Mouse (Mus musculus): ENCODE measurements at regions not wholly inside any gene's neighbourhood (a gene's known extent, or its start where the extent isn't known, plus 50 kb on each side); places are given as distances from the start of the nearest gene placed in this dataset.
A peak's percentile ranks its signal among the peaks of the same experiment; 100 is the strongest.

DNA sequence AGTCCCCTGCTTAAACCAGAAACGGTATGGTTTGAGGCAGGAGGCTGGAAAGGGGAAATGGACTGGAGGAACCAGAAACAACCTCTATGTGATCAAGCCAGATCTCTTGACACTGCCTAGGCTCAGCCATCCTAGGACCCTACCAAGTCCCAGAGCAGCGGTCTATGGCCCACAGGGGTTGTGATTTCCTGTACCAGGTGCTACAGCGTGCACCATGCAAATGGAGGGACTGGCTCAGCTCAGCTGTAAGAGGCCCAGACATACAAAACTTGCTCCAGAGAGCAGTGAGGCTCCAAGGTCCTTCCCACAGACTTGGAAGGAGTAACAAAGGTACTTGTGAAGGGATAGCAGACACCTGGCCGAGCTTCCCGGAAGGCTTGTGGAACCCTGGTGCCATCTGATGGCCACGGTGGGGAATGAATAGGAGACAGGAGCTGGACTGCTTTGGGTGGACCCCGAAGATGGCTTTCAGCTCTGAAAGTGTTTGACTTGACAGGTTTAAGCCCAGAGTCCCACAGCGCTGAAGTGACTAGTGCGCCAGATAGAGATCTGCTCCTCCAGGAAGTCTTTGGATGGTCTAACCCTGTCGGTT lies 1120.5 kb downstream of the Mrps31 start:
- H3K27me3 ChIP-seq (replicated peaks; ENCODE audit: control insufficient read depth, insufficient read depth, low read length): no peaks in the 10 kb centered on the region
- H3K9me3 ChIP-seq (ENCODE audit: control insufficient read depth, low read length): no peaks in the 10 kb centered on the region
- no peak overlapping the region for H3K9ac ChIP-seq (replicated peaks; ENCODE audit: low read depth, low read length)
- WGBS: 50% methylated on average over 10 of the region's 10 CpGs
- H3K4me1 ChIP-seq (replicated peaks; ENCODE audit: control insufficient read depth, insufficient read depth, low read length): no peaks in the 10 kb centered on the region
- no peaks in the 10 kb centered on the region for H3K36me3 ChIP-seq (ENCODE audit: control insufficient read depth, insufficient read depth)
- peak; percentile 64 for ATAC-seq
- H3K27ac ChIP-seq (ENCODE audit: low read length): no peak overlapping the region
- no peak overlapping the region for H3K4me2 ChIP-seq (ENCODE audit: low read length)
- no peak overlapping the region for H3K4me3 ChIP-seq (replicated peaks; ENCODE audit: low read length)

DNA sequence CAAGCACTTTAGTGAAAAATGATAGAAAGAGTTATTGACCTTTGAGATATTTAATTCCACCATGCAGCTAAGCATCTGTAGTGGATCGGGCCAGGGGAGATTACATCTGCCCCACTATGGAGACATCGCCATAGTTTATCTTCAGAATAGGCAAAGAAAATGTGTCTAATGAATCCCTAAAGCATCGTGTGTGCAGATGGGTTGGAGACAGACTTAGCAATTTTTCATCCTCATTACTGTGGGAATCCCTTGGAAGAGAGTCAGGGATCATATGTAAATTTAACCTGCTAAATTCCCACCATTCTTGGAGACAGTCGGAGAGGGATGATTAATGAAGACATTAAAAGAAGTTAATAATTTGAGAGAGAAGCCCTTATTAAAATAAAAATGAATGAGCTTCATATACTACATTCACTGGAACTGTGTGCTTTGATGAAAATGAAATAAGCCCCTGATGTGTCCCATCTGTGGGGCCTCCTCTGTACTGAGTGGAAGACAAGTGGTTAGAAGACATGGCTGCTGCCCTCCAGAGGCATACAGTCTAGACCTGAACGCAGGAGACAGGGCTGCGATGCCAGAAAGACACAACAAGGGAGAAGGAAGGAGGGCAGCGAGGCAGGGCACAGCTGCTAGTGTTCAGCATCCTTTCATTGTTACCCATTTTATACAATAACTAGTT lies 1126.7 kb downstream of the Mrps31 start:
- ATAC-seq: no peak
- H3K4me2 ChIP-seq (ENCODE audit: low read length): no peak overlapping the region
- H3K27ac ChIP-seq (ENCODE audit: low read length): no peak overlapping the region
- no peak overlapping the region for H3K9ac ChIP-seq (replicated peaks; ENCODE audit: low read depth, low read length)
- H3K27me3 ChIP-seq (replicated peaks; ENCODE audit: control insufficient read depth, insufficient read depth, low read length): no peaks in the 10 kb centered on the region
- H3K4me1 ChIP-seq (replicated peaks; ENCODE audit: control insufficient read depth, insufficient read depth, low read length): no peaks in the 10 kb centered on the region
- WGBS: 64% methylated on average over 7 of the region's 7 CpGs
- H3K4me3 ChIP-seq (replicated peaks; ENCODE audit: low read length): no peak overlapping the region
- H3K9me3 ChIP-seq (ENCODE audit: control insufficient read depth, low read length): no peaks in the 10 kb centered on the region
- no peaks in the 10 kb centered on the region for H3K36me3 ChIP-seq (ENCODE audit: control insufficient read depth, insufficient read depth)

DNA sequence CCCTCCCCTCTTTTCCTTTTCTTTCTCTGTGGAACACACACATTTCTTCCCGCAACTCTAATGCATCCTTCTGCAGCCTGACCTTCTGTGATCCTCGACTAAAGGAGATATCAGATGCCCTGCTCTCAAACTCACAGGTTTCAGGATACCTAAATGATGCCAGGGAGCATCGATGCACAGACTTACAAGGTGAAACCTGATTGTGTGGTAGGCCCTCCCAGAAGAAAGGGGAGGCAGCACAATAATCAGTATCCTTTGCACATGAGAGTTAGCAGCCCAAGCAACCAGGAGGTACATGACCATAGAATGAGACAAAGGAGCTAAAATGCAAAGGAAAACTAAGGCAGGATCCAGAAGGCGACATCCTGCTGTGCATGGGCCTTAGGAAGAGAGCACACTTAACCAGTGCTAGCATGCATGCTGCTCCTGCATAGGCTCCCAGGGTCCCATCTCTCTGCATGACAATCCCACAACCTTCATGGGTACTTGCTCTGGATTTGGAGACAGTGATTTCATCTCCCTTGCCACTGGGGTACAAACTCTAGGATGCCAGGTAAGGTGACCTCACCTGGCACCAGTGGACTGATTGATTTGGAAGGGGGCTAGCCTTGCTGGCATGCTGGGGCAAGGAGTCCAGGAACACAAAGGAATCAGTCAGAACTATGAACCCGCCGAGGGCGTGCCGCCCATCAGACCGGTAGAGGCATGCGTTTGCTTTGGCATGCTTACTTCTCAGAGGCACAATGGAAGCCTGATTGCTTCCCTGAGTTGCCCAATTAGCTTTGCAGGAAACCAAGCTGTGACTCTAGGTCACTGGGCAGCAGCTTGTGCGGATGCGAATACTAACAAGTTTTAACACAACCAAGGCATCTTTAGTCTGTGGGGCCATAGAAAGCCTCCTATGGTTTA lies 1142.7 kb downstream of the Mrps31 start:
- Histone ChIP-seq H3K4me1 (replicated peaks; ENCODE audit: control insufficient read depth, insufficient read depth, low read length) (no peaks in the 10 kb centered on the region), H3K9me3 (ENCODE audit: control insufficient read depth, low read length) (no peaks in the 10 kb centered on the region), H3K4me2 (ENCODE audit: low read length) (no peak overlapping the region), H3K36me3 (ENCODE audit: control insufficient read depth, insufficient read depth) (no peaks in the 10 kb centered on the region), H3K4me3 (replicated peaks; ENCODE audit: low read length) (no peak overlapping the region), H3K27ac (ENCODE audit: low read length) (no peak overlapping the region), H3K9ac (replicated peaks; ENCODE audit: low read depth, low read length) (no peak overlapping the region), H3K27me3 (replicated peaks; ENCODE audit: control insufficient read depth, insufficient read depth, low read length) (no peaks in the 10 kb centered on the region)
- no peak for ATAC-seq
- WGBS: 44% methylated on average over 12 of the region's 12 CpGs

DNA sequence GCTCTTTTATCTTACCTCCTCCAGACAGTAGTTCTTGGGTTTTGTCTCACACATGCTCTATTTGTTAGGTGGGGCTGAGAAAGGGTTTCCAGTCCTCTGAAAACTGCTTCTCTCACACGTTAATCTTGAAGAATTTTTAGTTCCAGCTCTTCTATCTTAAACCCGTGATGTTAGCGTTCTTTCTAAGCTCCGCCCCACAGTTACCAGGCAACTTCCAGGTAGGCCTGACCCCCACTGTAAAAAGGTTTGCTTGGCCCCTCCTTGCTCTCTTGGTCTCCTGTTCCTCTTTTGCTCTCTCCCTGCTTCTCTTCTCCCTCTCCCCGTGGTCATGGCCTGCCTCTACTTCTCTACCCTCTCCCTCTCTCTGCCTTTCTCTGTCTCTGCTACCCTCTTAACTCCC lies 1149.7 kb downstream of the Mrps31 start:
- H3K27me3 ChIP-seq (replicated peaks; ENCODE audit: control insufficient read depth, insufficient read depth, low read length): no peaks in the 10 kb centered on the region
- no peak overlapping the region for H3K9ac ChIP-seq (replicated peaks; ENCODE audit: low read depth, low read length)
- ATAC-seq: no peak
- no peaks in the 10 kb centered on the region for H3K36me3 ChIP-seq (ENCODE audit: control insufficient read depth, insufficient read depth)
- 75% methylated on average over 5 of the region's 5 CpGs for WGBS
- H3K4me2 ChIP-seq (ENCODE audit: low read length): no peak overlapping the region
- H3K4me1 ChIP-seq (replicated peaks; ENCODE audit: control insufficient read depth, insufficient read depth, low read length): peaks cover 21% of the 10 kb centered on the region
- no peak overlapping the region for H3K27ac ChIP-seq (ENCODE audit: low read length)
- H3K4me3 ChIP-seq (replicated peaks; ENCODE audit: low read length): no peak overlapping the region
- H3K9me3 ChIP-seq (ENCODE audit: control insufficient read depth, low read length): no peaks in the 10 kb centered on the region

DNA sequence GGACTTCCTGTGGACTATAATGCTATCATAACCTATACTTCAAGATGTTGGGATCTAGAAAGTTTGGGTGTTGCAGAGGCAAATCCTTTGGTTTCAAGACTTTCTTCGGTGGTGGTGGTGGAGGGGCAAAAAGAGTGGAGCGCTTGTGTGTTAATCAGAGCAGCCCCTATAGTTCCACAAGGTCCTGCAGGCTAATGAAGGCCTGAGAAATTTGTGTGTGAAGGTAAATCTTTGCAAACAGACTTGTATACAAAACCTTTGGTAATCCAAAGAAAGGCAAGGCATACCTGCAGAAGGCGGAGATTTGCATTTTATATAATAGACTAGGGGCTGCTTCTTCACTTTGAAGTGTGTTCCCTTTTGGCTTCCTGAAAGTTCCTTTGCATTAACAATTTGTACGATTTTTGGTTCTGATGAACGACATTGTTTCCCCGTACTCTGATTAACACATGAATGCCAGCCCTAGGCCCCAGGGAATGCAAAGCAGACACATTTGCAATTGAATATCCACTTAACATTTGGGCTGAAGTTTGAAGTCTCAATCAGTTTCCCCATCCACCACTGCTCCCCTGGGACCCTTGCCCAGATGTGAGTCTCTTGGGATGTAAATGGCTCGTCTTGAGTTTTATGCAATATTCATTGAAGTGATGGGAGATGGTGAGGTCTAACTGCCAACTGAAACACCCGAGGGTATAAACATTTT lies 1150.7 kb downstream of the Mrps31 start:
- peak overlapping the region; percentile 41 for H3K4me2 ChIP-seq (ENCODE audit: low read length)
- H3K4me3 ChIP-seq (replicated peaks; ENCODE audit: low read length): no peak overlapping the region
- H3K9me3 ChIP-seq (ENCODE audit: control insufficient read depth, low read length): no peaks in the 10 kb centered on the region
- H3K27ac ChIP-seq (ENCODE audit: low read length): peak overlapping the region; percentile 17; the same call in 1 of the 2 replicates
- H3K9ac ChIP-seq (replicated peaks; ENCODE audit: low read depth, low read length): no peak overlapping the region
- no peaks in the 10 kb centered on the region for H3K36me3 ChIP-seq (ENCODE audit: control insufficient read depth, insufficient read depth)
- 5% methylated on average over 8 of the region's 8 CpGs for WGBS
- ATAC-seq: peak; percentile 82
- H3K4me1 ChIP-seq (replicated peaks; ENCODE audit: control insufficient read depth, insufficient read depth, low read length): peaks cover 21% of the 10 kb centered on the region
- no peaks in the 10 kb centered on the region for H3K27me3 ChIP-seq (replicated peaks; ENCODE audit: control insufficient read depth, insufficient read depth, low read length)

DNA sequence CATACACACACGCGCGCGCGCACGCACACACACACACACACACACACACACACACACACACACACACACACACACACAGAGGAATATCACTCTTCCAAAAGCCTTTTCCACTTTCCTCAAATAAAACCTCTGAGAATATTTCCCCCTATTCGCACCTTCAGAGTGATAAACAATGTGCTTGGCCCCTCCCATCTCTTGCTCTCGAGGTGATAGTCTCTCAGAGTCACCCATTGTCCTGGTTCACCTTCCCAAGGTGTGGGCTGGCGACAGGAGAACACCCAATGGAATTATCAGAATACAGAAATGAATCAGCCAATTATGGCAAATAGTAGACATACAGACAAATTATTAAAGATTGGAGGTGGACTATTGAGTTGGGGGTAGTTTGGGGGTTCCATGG lies 1151.3 kb downstream of the Mrps31 start:
- Histone ChIP-seq H3K4me1 (replicated peaks; ENCODE audit: control insufficient read depth, insufficient read depth, low read length) (peaks cover 21% of the 10 kb centered on the region), H3K4me2 (ENCODE audit: low read length) (peak overlapping the region; percentile 41), H3K36me3 (ENCODE audit: control insufficient read depth, insufficient read depth) (no peaks in the 10 kb centered on the region), H3K27ac (ENCODE audit: low read length) (no peak overlapping the region), H3K4me3 (replicated peaks; ENCODE audit: low read length) (no peak overlapping the region), H3K9me3 (ENCODE audit: control insufficient read depth, low read length) (no peaks in the 10 kb centered on the region), H3K27me3 (replicated peaks; ENCODE audit: control insufficient read depth, insufficient read depth, low read length) (no peaks in the 10 kb centered on the region), H3K9ac (replicated peaks; ENCODE audit: low read depth, low read length) (no peak overlapping the region)
- ATAC-seq: 0 out of 2 replicates have a peak, but pooled peaks have one; percentile 8
- WGBS: 8% methylated on average over 9 of the region's 9 CpGs

DNA sequence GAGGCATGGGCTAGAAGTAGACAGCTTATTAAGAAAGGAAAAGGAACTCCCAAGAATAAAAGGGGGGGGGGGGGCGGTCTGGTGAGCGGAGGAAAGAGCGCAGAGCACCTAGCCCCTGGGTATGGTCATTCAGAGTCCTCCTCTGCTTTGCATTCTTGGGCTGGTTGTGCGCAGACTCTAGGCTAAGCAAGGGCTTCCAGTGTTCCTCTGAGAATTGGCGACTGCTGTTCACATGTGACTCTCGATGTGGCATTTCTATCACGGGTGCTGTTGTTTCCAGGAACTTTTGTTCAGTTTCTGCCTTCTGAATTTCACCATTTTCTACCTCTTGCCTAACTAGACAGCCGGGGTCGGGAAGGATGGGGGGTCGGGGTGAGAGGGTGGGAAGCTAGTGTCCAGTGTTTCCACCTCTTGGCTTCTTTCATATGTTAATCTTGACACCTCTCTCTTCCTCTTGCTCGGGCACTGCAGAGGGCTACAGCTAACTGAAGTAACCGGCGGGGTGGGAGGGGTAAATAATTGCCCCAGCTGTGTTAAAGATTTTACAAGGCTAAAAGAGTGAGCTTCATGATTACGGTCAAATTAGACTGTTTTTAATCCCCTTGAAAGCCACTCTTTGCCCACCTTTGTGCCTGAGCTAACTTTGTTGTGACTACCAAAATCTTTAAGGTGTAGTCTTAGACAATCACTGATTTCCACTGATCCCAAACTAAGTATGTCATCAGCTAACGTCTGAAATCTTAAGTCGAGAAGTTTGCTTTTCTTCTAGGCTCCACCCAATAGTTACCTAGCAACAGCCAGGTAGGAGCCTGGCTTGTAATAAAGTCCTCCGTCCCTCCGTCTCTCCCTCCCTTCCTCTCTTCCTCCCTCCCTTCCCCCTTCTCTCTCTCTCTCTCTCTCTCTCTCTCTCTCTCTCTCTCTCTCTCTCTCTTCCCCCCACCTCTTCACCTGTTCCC lies 1152.2 kb downstream of the Mrps31 start:
- Histone ChIP-seq H3K36me3 (ENCODE audit: control insufficient read depth, insufficient read depth) (no peaks in the 10 kb centered on the region), H3K4me3 (replicated peaks; ENCODE audit: low read length) (0 out of 2 replicates have a peak overlapping the region, but pooled peaks have one; percentile 1), H3K4me2 (ENCODE audit: low read length) (peak overlapping the region; percentile 19), H3K9ac (replicated peaks; ENCODE audit: low read depth, low read length) (no peak overlapping the region), H3K27ac (ENCODE audit: low read length) (no peak overlapping the region), H3K4me1 (replicated peaks; ENCODE audit: control insufficient read depth, insufficient read depth, low read length) (peaks cover 21% of the 10 kb centered on the region), H3K27me3 (replicated peaks; ENCODE audit: control insufficient read depth, insufficient read depth, low read length) (no peaks in the 10 kb centered on the region), H3K9me3 (ENCODE audit: control insufficient read depth, low read length) (no peaks in the 10 kb centered on the region)
- ATAC-seq: peak; percentile 70
- WGBS: 3% methylated on average over 17 of the region's 18 CpGs

DNA sequence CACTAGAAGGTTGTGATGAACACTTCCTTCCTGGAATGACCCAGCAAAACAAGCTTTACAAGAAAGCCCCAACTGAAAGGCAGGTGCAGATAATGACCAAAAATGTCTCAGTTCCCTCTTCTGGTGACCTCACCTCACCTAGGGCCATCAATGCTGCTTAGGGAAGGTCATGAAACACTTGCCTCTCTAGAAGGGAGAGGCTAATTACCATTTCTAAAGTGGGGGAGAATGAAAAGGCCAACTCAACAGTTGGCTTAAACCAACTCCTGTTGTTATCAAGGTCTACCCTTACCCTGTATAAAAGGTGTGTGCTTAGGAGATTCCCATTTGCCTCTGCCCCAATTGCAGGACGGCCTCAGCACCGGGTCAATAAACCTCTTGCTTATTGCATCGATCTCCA lies 1156.7 kb downstream of the Mrps31 start:
- Histone ChIP-seq H3K4me2 (ENCODE audit: low read length) (no peak overlapping the region), H3K27me3 (replicated peaks; ENCODE audit: control insufficient read depth, insufficient read depth, low read length) (no peaks in the 10 kb centered on the region), H3K4me3 (replicated peaks; ENCODE audit: low read length) (no peak overlapping the region), H3K4me1 (replicated peaks; ENCODE audit: control insufficient read depth, insufficient read depth, low read length) (peaks cover 6% of the 10 kb centered on the region), H3K36me3 (ENCODE audit: control insufficient read depth, insufficient read depth) (no peaks in the 10 kb centered on the region), H3K27ac (ENCODE audit: low read length) (no peak overlapping the region), H3K9me3 (ENCODE audit: control insufficient read depth, low read length) (no peaks in the 10 kb centered on the region), H3K9ac (replicated peaks; ENCODE audit: low read depth, low read length) (no peak overlapping the region)
- 96% methylated on average over 3 of the region's 3 CpGs for WGBS
- no peak for ATAC-seq

Data from forebrain, embryonic 16.5 days (tissue).